Mouse (Mus musculus) MEL (cell line): ENCODE data around the gene Mast1. TPM values are rescaled to one million over a fixed set of nuclear protein-coding genes. Genes with fewer than 3 reads are reported as not detected.

Source experiments
- DNase-seq: peaks from one replicate; pipeline ENCODE4 v3.0.0; 2011; ENCODE audit warnings: low read depth, low spot score
- H3K27ac ChIP-seq: 2 replicates; pipeline ENCODE4 v1.5.1; 2012; ENCODE audit warnings: low read depth, mild to moderate bottlenecking, control low read depth, low read length, moderate library complexity; ENCODE audit not compliant: control insufficient read depth
- H3K27me3 ChIP-seq, 2 experiments: fragments of 150-350 bp in 1 of 2; sonication (generic) in 1 of 2; 2 replicates each; pipeline ENCODE4 v1.6.1; 2012; ENCODE audit warnings: low read length in 2 of 2, mild to moderate bottlenecking in 2 of 2, improper control_type of control experiment in 1 of 2, moderate library complexity in 1 of 2; ENCODE audit not compliant: insufficient read depth in 2 of 2, control insufficient read depth in 1 of 2
- H3K36me3 ChIP-seq, 2 experiments: 2 replicates each; pipeline ENCODE4 v1.6.1; 2012 to 2014; ENCODE audit warnings: low read length in 2 of 2, improper control_type of control experiment in 1 of 2, inconsistent platforms in 1 of 2, mild to moderate bottlenecking in 1 of 2; ENCODE audit not compliant: insufficient read depth in 2 of 2, control insufficient read depth in 1 of 2
- H3K4me1 ChIP-seq, 2 experiments: fragments of 150-350 bp in 1 of 2; sonication (generic) in 1 of 2; 2 replicates each; pipeline ENCODE4 v1.6.1; 2012; ENCODE audit warnings: low read length in 2 of 2, improper control_type of control experiment in 1 of 2, mild to moderate bottlenecking in 1 of 2; ENCODE audit not compliant: insufficient read depth in 2 of 2, control insufficient read depth in 1 of 2
- H3K4me3 ChIP-seq, 2 experiments: fragments of 150-350 bp in 1 of 2; sonication (generic) in 1 of 2; 2 replicates each; pipeline ENCODE4 v1.5.1; 2012; ENCODE audit warnings: low read depth in 2 of 2, low read length in 2 of 2, mild to moderate bottlenecking in 2 of 2, moderate library complexity in 2 of 2, control low read depth in 1 of 2, improper control_type of control experiment in 1 of 2; ENCODE audit not compliant: control insufficient read depth in 1 of 2, insufficient read depth in 1 of 2
- H3K79me2 ChIP-seq: 2 replicates; pipeline ENCODE4 v1.6.1; 2012; ENCODE audit warnings: mild to moderate bottlenecking, low read length, moderate library complexity; ENCODE audit not compliant: control insufficient read depth, poor library complexity, insufficient read depth
- H3K9ac ChIP-seq: 2 replicates; pipeline ENCODE4 v1.6.1; 2012; ENCODE audit warnings: low read depth, mild to moderate bottlenecking, control low read depth, low read length, moderate library complexity; ENCODE audit not compliant: control insufficient read depth, poor library complexity, severe bottlenecking
- H3K9me3 ChIP-seq: fragments of 150-350 bp; sonication (generic); replicated peaks from 2 replicates; pipeline ENCODE4 v1.6.1; 2012; ENCODE audit warnings: mild to moderate bottlenecking, low read length, improper control_type of control experiment, moderate library complexity; ENCODE audit not compliant: insufficient read depth
- BHLHE40 ChIP-seq: IDR thresholded peaks from 2 replicates; pipeline ENCODE4 v1.6.1; 2012; ENCODE audit warnings: low read depth, mild to moderate bottlenecking, inconsistent platforms, low read length, improper control_type of control experiment, borderline replicate concordance
- CHD1 ChIP-seq: IDR thresholded peaks from 2 replicates; pipeline ENCODE4 v1.6.1; 2012; ENCODE audit warnings: low read depth, mild to moderate bottlenecking, inconsistent platforms, low read length, improper control_type of control experiment
- CHD2 ChIP-seq: IDR thresholded peaks from 2 replicates; pipeline ENCODE4 v1.6.1; 2011; ENCODE audit warnings: low read length, improper control_type of control experiment
- CTCF ChIP-seq, 3 experiments: IDR thresholded peaks in 2 of 3; conservative IDR thresholded peaks in 1 of 3; 2 replicates each; pipeline ENCODE4 v1.5.1; 2011 to 2012; ENCODE audit warnings: low read length in 3 of 3, low read depth in 2 of 3, mild to moderate bottlenecking in 2 of 3, improper control_type of control experiment in 1 of 3, inconsistent platforms in 1 of 3, mixed read lengths in 1 of 3, moderate library complexity in 1 of 3; ENCODE audit not compliant: control insufficient read depth in 1 of 3, insufficient read depth in 1 of 3, poor library complexity in 1 of 3, severe bottlenecking in 1 of 3
- ELF1 ChIP-seq: IDR thresholded peaks from 2 replicates; pipeline ENCODE4 v1.6.1; 2014; ENCODE audit warnings: low read depth, mild to moderate bottlenecking, inconsistent platforms, low read length, improper control_type of control experiment, moderate library complexity
- EP300 ChIP-seq, 2 experiments: IDR thresholded peaks; 2 replicates each; pipeline ENCODE4 v1.6.1; 2011; ENCODE audit warnings: improper control_type of control experiment in 2 of 2, low read length in 2 of 2, low read depth in 1 of 2, mild to moderate bottlenecking in 1 of 2
- ETS1 ChIP-seq: IDR thresholded peaks from 2 replicates; pipeline ENCODE4 v1.6.1; 2012; ENCODE audit warnings: low read depth, mild to moderate bottlenecking, inconsistent platforms, low read length, improper control_type of control experiment, moderate library complexity
- GABPA ChIP-seq: IDR thresholded peaks from 2 replicates; pipeline ENCODE4 v1.6.1; 2012; ENCODE audit warnings: low read depth, mild to moderate bottlenecking, inconsistent platforms, low read length, improper control_type of control experiment, moderate library complexity
- GATA1 ChIP-seq: IDR thresholded peaks from 2 replicates; pipeline ENCODE4 v1.6.1; 2011; ENCODE audit warnings: low read depth, low read length, improper control_type of control experiment
- HCFC1 ChIP-seq: IDR thresholded peaks from 2 replicates; pipeline ENCODE4 v1.6.1; 2012; ENCODE audit warnings: low read depth, mild to moderate bottlenecking, inconsistent platforms, low read length, improper control_type of control experiment, moderate library complexity
- KAT2A ChIP-seq: conservative IDR thresholded peaks from 2 replicates; pipeline ENCODE4 v1.6.1; 2012; ENCODE audit warnings: low read depth, low read length, improper control_type of control experiment, inconsistent platforms
- MAFK ChIP-seq: IDR thresholded peaks from 2 replicates; pipeline ENCODE4 v1.6.1; 2011; ENCODE audit warnings: low read depth, mild to moderate bottlenecking, low read length, improper control_type of control experiment, borderline replicate concordance
- MAZ ChIP-seq: IDR thresholded peaks from 2 replicates; pipeline ENCODE4 v1.6.1; 2012; ENCODE audit warnings: low read depth, mild to moderate bottlenecking, inconsistent platforms, low read length, improper control_type of control experiment
- MEF2A ChIP-seq: IDR thresholded peaks from 2 replicates; pipeline ENCODE4 v1.6.1; 2014; ENCODE audit warnings: low read depth, mild to moderate bottlenecking, inconsistent platforms, low read length, improper control_type of control experiment; ENCODE audit not compliant: poor library complexity, insufficient replicate concordance, severe bottlenecking; ENCODE audit errors: extremely low read depth
- MYC ChIP-seq: IDR thresholded peaks from 2 replicates; pipeline ENCODE4 v1.6.1; 2011; ENCODE audit warnings: low read depth, mild to moderate bottlenecking, low read length, improper control_type of control experiment, moderate library complexity
- NELFE ChIP-seq: IDR thresholded peaks from 2 replicates; pipeline ENCODE4 v1.6.1; 2011; ENCODE audit warnings: low read depth, low read length, improper control_type of control experiment
- NRF1 ChIP-seq: IDR thresholded peaks from 2 replicates; pipeline ENCODE4 v1.6.1; 2014; ENCODE audit warnings: low read depth, mild to moderate bottlenecking, inconsistent platforms, low read length, improper control_type of control experiment, moderate library complexity; ENCODE audit not compliant: poor library complexity, insufficient read depth, severe bottlenecking
- POLR2A ChIP-seq, 2 experiments: IDR thresholded peaks; 2 replicates each; pipeline ENCODE4 v1.6.1; 2011 to 2012; ENCODE audit warnings: low read length in 2 of 2, mild to moderate bottlenecking in 2 of 2, control low read depth in 1 of 2, improper control_type of control experiment in 1 of 2, low read depth in 1 of 2, moderate library complexity in 1 of 2; ENCODE audit not compliant: control insufficient read depth in 1 of 2, insufficient read depth in 1 of 2, poor library complexity in 1 of 2
- POLR2AphosphoS2 ChIP-seq: IDR thresholded peaks from 2 replicates; pipeline ENCODE4 v1.6.1; 2011; ENCODE audit warnings: low read length, improper control_type of control experiment
- POLR2AphosphoS5 ChIP-seq: IDR thresholded peaks from 2 replicates; pipeline ENCODE4 v1.6.1; 2012; ENCODE audit warnings: low read depth, borderline replicate concordance, mild to moderate bottlenecking, inconsistent platforms, low read length, moderate library complexity, mixed read lengths
- RAD21 ChIP-seq: IDR thresholded peaks from 2 replicates; pipeline ENCODE4 v1.6.1; 2011; ENCODE audit warnings: mild to moderate bottlenecking, low read depth, low read length, improper control_type of control experiment
- SIN3A ChIP-seq: IDR thresholded peaks from 2 replicates; pipeline ENCODE4 v1.6.1; 2012; ENCODE audit warnings: low read length, improper control_type of control experiment, inconsistent platforms
- TAL1 ChIP-seq: IDR thresholded peaks from 2 replicates; pipeline ENCODE4 v1.6.1; 2012; ENCODE audit warnings: mild to moderate bottlenecking, inconsistent platforms, low read length, moderate library complexity, mixed read lengths
- TBP ChIP-seq: IDR thresholded peaks from 2 replicates; pipeline ENCODE4 v1.8.0; 2011; ENCODE audit warnings: low read depth, low read length, improper control_type of control experiment
- UBTF ChIP-seq: IDR thresholded peaks from 2 replicates; pipeline ENCODE4 v1.6.1; 2012; ENCODE audit warnings: low read depth, mild to moderate bottlenecking, inconsistent platforms, low read length, improper control_type of control experiment, moderate library complexity, borderline replicate concordance; ENCODE audit not compliant: insufficient read depth
- USF2 ChIP-seq, 2 experiments: IDR thresholded peaks; 2 replicates each; pipeline ENCODE4 v1.6.1; 2011 to 2012; ENCODE audit warnings: improper control_type of control experiment in 2 of 2, low read length in 2 of 2, borderline replicate concordance in 1 of 2, inconsistent platforms in 1 of 2, low read depth in 1 of 2, mild to moderate bottlenecking in 1 of 2; ENCODE audit not compliant: insufficient read depth in 1 of 2
- ZKSCAN1 ChIP-seq: IDR thresholded peaks from 2 replicates; pipeline ENCODE4 v1.6.1; 2012; ENCODE audit warnings: low read depth, mild to moderate bottlenecking, inconsistent platforms, low read length, improper control_type of control experiment, moderate library complexity
- ZMIZ1 ChIP-seq: IDR thresholded peaks from 2 replicates; pipeline ENCODE4 v1.6.1; 2012; ENCODE audit warnings: low read depth, mild to moderate bottlenecking, inconsistent platforms, low read length, improper control_type of control experiment, moderate library complexity
- polyA plus RNA-seq, 2 experiments: library from polyadenylated mRNA; stranded (reverse) in 1 of 2; unstranded in 1 of 2; fragments of >175 nt in 1 of 2; fragments of >200 nt in 1 of 2; gene quantifications; 2 replicates each; pipeline versions ENCODE4 v1.2.1 to v1.2.4; 2012; ENCODE audit warnings: low replicate concordance in 2 of 2, low read depth in 1 of 2; ENCODE audit not compliant: insufficient read length in 2 of 2, insufficient read depth in 1 of 2, missing spikeins in 1 of 2
- total RNA-seq: library from RNA; depleted of rRNA; stranded (reverse); fragments of 300-350 nt; gene quantifications from 2 replicates; pipeline ENCODE4 v1.2.3, GENCODE M21; 2012

Gene Mast1
- total and polyA plus RNA-seq, 3 experiments: 0.77 to 4.5 TPM; not detected in 1

- peak; percentile 81; the same call in 1 of the 2 replicates for TF ChIP-seq MYC
- no peak for TF ChIP-seq GATA1
- no peak for TF ChIP-seq MAZ
- TF ChIP-seq KAT2A: no peak
- TF ChIP-seq ZMIZ1: no peak; the same call in 1 of the 2 replicates
- no peak for TF ChIP-seq MEF2A
- TF ChIP-seq ETS1: peak; percentile 78
- peak; percentile 38 to 45; a peak in 3 of 4 replicates for TF ChIP-seq EP300 (IDR thresholded peaks at IDR 0.05; ENCODE audit: low read depth in 1 of 2, low read length in 2 of 2)
- no peak; the same call in 1 of the 2 replicates for TF ChIP-seq CHD1
- TF ChIP-seq MAFK: no peak
- peak; percentile 45; the same call in 1 of the 2 replicates for TF ChIP-seq HCFC1
- TF ChIP-seq UBTF: 0 out of 2 replicates have a peak, but pooled peaks have one; percentile 78
- TF ChIP-seq GABPA: no peak
- TF ChIP-seq CTCF (IDR thresholded peaks at IDR 0.05 in 2 of 3, conservative IDR thresholded peaks at IDR 0.05 in 1 of 3; ENCODE audit: control insufficient read depth in 1 of 3, insufficient read depth in 1 of 3, low read depth in 2 of 3, low read length in 3 of 3, poor library complexity in 1 of 3, severe bottlenecking in 1 of 3): no peak
- no peak for TF ChIP-seq RAD21
Observed at GRCm38 (mm10) chr8:84980622-84981358, 43.6 kb upstream of the Mast1 start (continued).

DNA sequence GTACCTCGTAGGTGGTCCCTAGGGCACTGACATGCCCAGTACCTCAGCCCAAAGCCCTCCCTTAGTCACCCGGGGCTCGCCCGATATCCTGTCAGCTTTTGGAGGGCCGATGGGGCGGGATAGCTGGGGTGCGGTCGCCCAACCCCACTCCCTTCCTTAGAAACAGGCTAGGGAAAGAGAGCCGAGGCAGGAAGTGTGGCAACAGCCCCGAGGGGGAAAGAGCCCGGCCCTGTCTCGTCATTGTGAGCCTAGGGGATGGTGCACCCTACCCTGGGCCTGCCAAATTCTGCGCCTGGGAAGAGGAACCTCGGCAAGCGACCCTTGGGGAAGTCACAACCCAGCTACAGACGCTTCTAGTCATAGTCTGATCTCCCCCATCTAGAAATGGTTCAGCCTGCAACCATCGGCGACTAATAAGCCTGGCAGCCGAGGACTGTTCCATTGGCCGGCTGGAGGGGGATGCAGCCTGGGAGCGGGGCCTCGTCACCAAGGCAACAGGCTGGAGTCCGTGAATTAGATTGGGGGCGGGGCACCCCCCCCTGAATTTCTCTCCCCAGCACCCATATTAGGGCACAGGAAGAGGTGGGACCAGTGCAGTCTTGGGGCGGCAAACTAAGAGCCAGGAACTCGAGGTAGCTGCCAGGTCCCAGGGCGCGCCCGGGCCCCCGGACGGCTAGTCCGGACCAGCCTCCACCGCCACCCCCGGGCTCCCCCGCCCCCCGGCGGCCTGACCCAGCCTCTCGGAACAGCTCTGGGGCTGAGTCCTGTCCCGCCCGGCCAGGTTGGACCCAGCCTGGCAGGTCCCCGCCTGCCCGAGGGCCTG is 42.7 kb upstream of the Mast1 start:
- peak overlapping the region; percentile 83 for H3K9ac ChIP-seq
- no peaks in the 10 kb centered on the region for H3K27me3 ChIP-seq
- H3K79me2 ChIP-seq: peaks cover 22% of the 10 kb centered on the region
- DNase-seq: peak; percentile 99
- peak overlapping the region; percentile 99 for H3K27ac ChIP-seq
- peaks cover 0 to 37% of the 10 kb centered on the region in 2 experiments; a peak in 2 of 4 replicates for H3K36me3 ChIP-seq
- no peaks in the 10 kb centered on the region for H3K9me3 ChIP-seq
- peak overlapping the region; percentile 52 to 64 for H3K4me3 ChIP-seq
- peaks cover 13 to 57% of the 10 kb centered on the region in 2 experiments for H3K4me1 ChIP-seq
- no peak for TF ChIP-seq MYC
- TF ChIP-seq NELFE: peak; percentile 36; the same call in 1 of the 2 replicates
- no peak; the same call in 1 of the 2 replicates for TF ChIP-seq ZMIZ1
- no peak for TF ChIP-seq CTCF (IDR thresholded peaks at IDR 0.05 in 2 of 3, conservative IDR thresholded peaks at IDR 0.05 in 1 of 3; ENCODE audit: control insufficient read depth in 1 of 3, insufficient read depth in 1 of 3, low read depth in 2 of 3, low read length in 3 of 3, poor library complexity in 1 of 3, severe bottlenecking in 1 of 3)
- no peak for TF ChIP-seq GABPA
- no peak for TF ChIP-seq NRF1
- peak; percentile 80 for TF ChIP-seq SIN3A
- TF ChIP-seq CHD2: no peak
- TF ChIP-seq ELF1: peak; percentile 23; the same call in 1 of the 2 replicates
- no peak for TF ChIP-seq POLR2AphosphoS5
- TF ChIP-seq ZKSCAN1: no peak
- peak; percentile 79 for TF ChIP-seq TBP
- peak; percentile 71 for TF ChIP-seq HCFC1
- TF ChIP-seq USF2 (IDR thresholded peaks at IDR 0.05; ENCODE audit: borderline replicate concordance in 1 of 2, insufficient read depth in 1 of 2, low read depth in 1 of 2, low read length in 2 of 2): no peak
- no peak; the same call in 1 of the 2 replicates for TF ChIP-seq BHLHE40
- TF ChIP-seq POLR2A (IDR thresholded peaks at IDR 0.05; ENCODE audit: control insufficient read depth in 1 of 2, insufficient read depth in 1 of 2, low read depth in 1 of 2, low read length in 2 of 2, poor library complexity in 1 of 2): peak in 1 of 2 experiments; percentile 27; a peak in 1 of 4 replicates
- peak; percentile 94 for TF ChIP-seq MAZ
- TF ChIP-seq POLR2AphosphoS2: no peak
- TF ChIP-seq TAL1: no peak
- TF ChIP-seq KAT2A: no peak; the same call in 1 of the 2 replicates
- no peak for TF ChIP-seq MAFK
- peak; percentile 62; the same call in 1 of the 2 replicates for TF ChIP-seq ETS1
